Mouse (Mus musculus) neural tube, embryonic 11.5 days (tissue): Measurements from ENCODE around the gene Srarp. TPM values are rescaled to one million over a fixed set of nuclear protein-coding genes. Genes with fewer than 3 reads are reported as not detected.

Source experiments
- ATAC-seq: fragments of 200-750 bp; cut with Nextera tagmentation; 2 replicates; pipeline ENCODE4 v1.8.0; 2017; ENCODE audit warnings: moderate number of reproducible peaks, mild to moderate bottlenecking, moderate TSS enrichment, moderate library complexity; ENCODE audit not compliant: insufficient read depth, low FRiP score, low TSS enrichment
- DNase-seq: peaks from one replicate; pipeline ENCODE4 v3.0.0-alpha.2; 2015; ENCODE audit warnings: low spot score
- H3K27ac ChIP-seq: fragments of 300-500 bp; sonication (generic); 2 replicates; pipeline ENCODE4 v1.5.1; 2014; ENCODE audit warnings: low read depth, mild to moderate bottlenecking, low read length
- H3K27me3 ChIP-seq: fragments of 300-500 bp; sonication (generic); 2 replicates; pipeline ENCODE4 v1.6.1; 2014; ENCODE audit warnings: mild to moderate bottlenecking, low read length, mixed read lengths; ENCODE audit not compliant: control insufficient read depth, insufficient read depth
- H3K36me3 ChIP-seq: fragments of 300-500 bp; sonication (generic); 2 replicates; pipeline ENCODE4 v1.6.1; 2014; ENCODE audit warnings: mild to moderate bottlenecking, low read length, moderate library complexity, mixed read lengths; ENCODE audit not compliant: control insufficient read depth, insufficient read depth
- H3K4me1 ChIP-seq: fragments of 300-500 bp; sonication (generic); 2 replicates; pipeline ENCODE4 v1.6.1; 2014; ENCODE audit warnings: low read length, mixed read lengths; ENCODE audit not compliant: control insufficient read depth, insufficient read depth
- H3K4me2 ChIP-seq: fragments of 300-500 bp; sonication (generic); 2 replicates; pipeline ENCODE4 v1.6.1; 2014; ENCODE audit warnings: low read depth, mild to moderate bottlenecking, moderate library complexity
- H3K4me3 ChIP-seq: fragments of 300-500 bp; sonication (generic); 2 replicates; pipeline ENCODE4 v1.5.1; 2014; ENCODE audit warnings: low read depth, low read length
- H3K9ac ChIP-seq: fragments of 300-500 bp; sonication (generic); 2 replicates; pipeline ENCODE4 v1.6.1; 2014; ENCODE audit warnings: mild to moderate bottlenecking, low read length
- H3K9me3 ChIP-seq: fragments of 300-500 bp; sonication (generic); 2 replicates; pipeline ENCODE4 v1.6.1; 2016; ENCODE audit warnings: low read length; ENCODE audit not compliant: control insufficient read depth
- whole genome bisulfite sequencing: fragments of 180-500 bp; shearing (Covaris S2); extraction: QIAGEN DNeasy Blood & Tissue Kit; methylation state at CpG from one replicate; pipeline ENCODE4 v1.1.7; 2014; 5-methylcytosine and 5-hydroxymethylcytosine counted together
- polyA plus RNA-seq: library from polyadenylated mRNA; unstranded; fragments of >200 nt; fragmentation: Nextera tagmentation; extraction: Ambion mirVana; gene quantifications from 2 replicates; pipeline ENCODE4 v1.2.1, GENCODE M21; 2014

Srarp gene
- polyA plus RNA-seq, 1 experiment from 2014 or later: not detected

- no peak overlapping the region for H3K27ac ChIP-seq
- H3K9me3 ChIP-seq: no peaks in the 10 kb centered on the region
- ATAC-seq (no peak), DNase-seq (no peak)
- peaks cover 8% of the 10 kb centered on the region; the same call in 1 of the 2 replicates for H3K4me1 ChIP-seq
- no peak overlapping the region for H3K4me2 ChIP-seq
- no peak overlapping the region for H3K9ac ChIP-seq
- H3K4me3 ChIP-seq: no peak overlapping the region
- H3K36me3 ChIP-seq: peaks cover 4% of the 10 kb centered on the region
- WGBS: 85% methylated on average over 14 of the region's 14 CpGs
- H3K27me3 ChIP-seq: no peaks in the 10 kb centered on the region
Measured at GRCm38 (mm10) chr4:141454581-141455350, 18.9 kb upstream of the Srarp start.

GRCm38 (mm10) chr4:141451916-141452450, 16.1 kb upstream of the Srarp start:
- DNase-seq (no peak), ATAC-seq (no peak)
- Histone ChIP-seq H3K4me3 (no peak overlapping the region), H3K4me2 (no peak overlapping the region), H3K27ac (no peak overlapping the region), H3K27me3 (no peaks in the 10 kb centered on the region), H3K36me3 (peaks cover 9% of the 10 kb centered on the region), H3K9me3 (no peaks in the 10 kb centered on the region), H3K4me1 (no peaks in the 10 kb centered on the region), H3K9ac (no peak overlapping the region)
- 90% methylated on average over 9 of the region's 9 CpGs for WGBS

GRCm38 (mm10) chr4:141451251-141451650, 15.3 kb upstream of the Srarp start:
- 82% methylated on average over 2 of the region's 2 CpGs for WGBS
- no peak overlapping the region for H3K4me3 ChIP-seq
- no peak for DNase-seq
- peaks cover under 1% of the 10 kb centered on the region; the same call in 1 of the 2 replicates for H3K4me1 ChIP-seq
- no peak overlapping the region for H3K9ac ChIP-seq
- H3K9me3 ChIP-seq: no peaks in the 10 kb centered on the region
- H3K27me3 ChIP-seq: no peaks in the 10 kb centered on the region
- no peak for ATAC-seq
- H3K36me3 ChIP-seq: peaks cover 9% of the 10 kb centered on the region
- no peak overlapping the region for H3K4me2 ChIP-seq
- no peak overlapping the region for H3K27ac ChIP-seq

- Histone ChIP-seq H3K9ac (no peak overlapping the region), H3K4me2 (no peak overlapping the region), H3K4me1 (peaks cover 10% of the 10 kb centered on the region; the same call in 1 of the 2 replicates), H3K36me3 (peaks cover 6% of the 10 kb centered on the region), H3K27ac (no peak overlapping the region), H3K4me3 (no peak overlapping the region), H3K9me3 (no peaks in the 10 kb centered on the region), H3K27me3 (no peaks in the 10 kb centered on the region)
- ATAC-seq (no peak), DNase-seq (no peak)
- WGBS: 78% methylated on average over 7 of the region's 7 CpGs
Measured at GRCm38 (mm10) chr4:141446211-141446610, 10.3 kb upstream of the Srarp start.

GRCm38 (mm10) chr4:141445328-141445720, 9.4 kb upstream of the Srarp start:
- Histone ChIP-seq H3K4me3 (peak overlapping the region; percentile 99), H3K9me3 (no peaks in the 10 kb centered on the region), H3K27ac (0 out of 2 replicates have a peak overlapping the region, but pooled peaks have one; percentile 86), H3K36me3 (peaks cover 6% of the 10 kb centered on the region), H3K9ac (peak overlapping the region; percentile 98), H3K27me3 (no peaks in the 10 kb centered on the region), H3K4me2 (peak overlapping the region; percentile 89), H3K4me1 (peaks cover 10% of the 10 kb centered on the region; the same call in 1 of the 2 replicates)
- ATAC-seq: peak; percentile 21; the same call in 1 of the 2 replicates
- no peak for DNase-seq
- WGBS: 17% methylated on average over 14 of the region's 14 CpGs

GRCm38 (mm10) chr4:141444451-141445327, 8.8 kb upstream of the Srarp start, which contains the start of gene Zbtb17:
Gene Zbtb17 (plus strand): TSS chr4:141444654.
- WGBS: under 1% methylated on average over 73 of the region's 102 CpGs
- peaks cover 10% of the 10 kb centered on the region; the same call in 1 of the 2 replicates for H3K4me1 ChIP-seq
- ATAC-seq: peak; percentile 90

GRCm38 (mm10) chr4:141443641-141444429, 7.9 kb upstream of the Srarp start:
- ATAC-seq: no peak
- Histone ChIP-seq H3K4me2 (peak overlapping the region; percentile 37), H3K27ac (no peak overlapping the region), H3K4me1 (peaks cover 10% of the 10 kb centered on the region; the same call in 1 of the 2 replicates), H3K27me3 (no peaks in the 10 kb centered on the region), H3K36me3 (peaks cover 2% of the 10 kb centered on the region), H3K9ac (peak overlapping the region; percentile 98), H3K9me3 (no peaks in the 10 kb centered on the region), H3K4me3 (peak overlapping the region; percentile 99)
- no peak for DNase-seq
- WGBS: 51% methylated on average over 11 of the region's 11 CpGs

More at GRCm38 (mm10) chr4:141444451-141445327, 8.8 kb upstream of the Srarp start, which contains the start of gene Zbtb17:
- peak within 1 kb of the TSS; percentile 89 for H3K4me2 ChIP-seq
- peak; percentile 94 for DNase-seq
- H3K9me3 ChIP-seq: no peaks in the 10 kb centered on the region
- peak within 1 kb of the TSS; percentile 86 for H3K27ac ChIP-seq
- peak within 1 kb of the TSS; percentile 98 for H3K9ac ChIP-seq
- H3K36me3 ChIP-seq: peaks cover 6% of the 10 kb centered on the region
- peak within 1 kb of the TSS; percentile 99 for H3K4me3 ChIP-seq
- no peaks in the 10 kb centered on the region for H3K27me3 ChIP-seq

GRCm38 (mm10) chr4:141440877-141441276, 5.0 kb upstream of the Srarp start:
- Histone ChIP-seq H3K36me3 (no peaks in the 10 kb centered on the region), H3K4me2 (no peak overlapping the region), H3K27me3 (no peaks in the 10 kb centered on the region), H3K9me3 (no peaks in the 10 kb centered on the region), H3K27ac (no peak overlapping the region), H3K9ac (no peak overlapping the region), H3K4me3 (no peak overlapping the region), H3K4me1 (peaks cover 7% of the 10 kb centered on the region; the same call in 1 of the 2 replicates)
- DNase-seq: no peak
- ATAC-seq: no peak
